Mouse (Mus musculus): ENCODE results near the gene Spock1. TPM values are rescaled to one million over a fixed set of nuclear protein-coding genes. Genes with fewer than 3 reads are reported as not detected.
"Not testable (repeated sequence)": the region's sequence is repeated elsewhere in the genome, so short reads cannot be mapped to it uniquely, and the experiment has no call there.

The Spock1 gene
- total RNA-seq, 2 experiments from 2014 or later: 0.47 to 0.52 TPM

DNA sequence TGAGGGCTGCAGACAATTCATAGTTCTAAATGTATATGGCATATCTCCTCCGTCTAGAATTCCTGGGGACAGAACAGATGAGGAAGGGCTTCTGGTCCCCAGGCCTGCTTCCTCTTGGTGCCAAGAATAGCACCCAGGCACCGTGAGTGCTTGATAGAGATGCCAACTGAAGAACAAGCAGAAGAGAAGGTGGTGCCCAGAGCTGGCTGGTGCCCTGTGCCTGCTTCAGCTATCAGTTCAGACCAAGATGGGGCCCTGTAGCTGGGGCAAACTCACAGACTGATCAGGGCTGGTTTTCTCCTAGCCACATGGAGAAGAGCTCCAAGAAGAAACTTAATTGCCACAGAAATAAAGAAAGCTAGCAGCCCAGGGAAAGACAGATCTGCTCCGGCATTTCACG, 385.8 kb downstream of the Spock1 start:
- no peak for DNase-seq (ENCODE audit: low spot score in 2 of 2)

DNA sequence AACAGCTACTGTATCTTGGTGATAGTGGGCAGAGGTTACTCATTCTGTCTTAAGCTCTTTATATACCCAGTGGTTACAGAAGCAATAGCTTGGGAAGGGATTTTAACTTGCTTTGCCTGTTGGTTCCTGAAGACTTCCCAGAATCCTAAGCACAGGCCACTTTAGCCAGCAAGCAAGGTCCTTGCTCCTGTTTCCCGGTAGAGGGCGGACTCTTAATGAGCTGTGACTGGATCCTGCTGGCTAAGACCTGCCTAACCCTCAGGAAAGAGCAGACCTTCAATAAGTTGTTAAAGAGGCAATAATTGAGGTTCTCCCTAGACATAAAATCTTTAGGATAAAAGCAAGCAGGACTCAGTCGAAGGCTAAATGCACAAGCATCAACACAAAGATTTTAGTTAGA, 387.0 kb downstream of the Spock1 start:
- DNase-seq (ENCODE audit: low spot score in 2 of 2): no peak

DNA sequence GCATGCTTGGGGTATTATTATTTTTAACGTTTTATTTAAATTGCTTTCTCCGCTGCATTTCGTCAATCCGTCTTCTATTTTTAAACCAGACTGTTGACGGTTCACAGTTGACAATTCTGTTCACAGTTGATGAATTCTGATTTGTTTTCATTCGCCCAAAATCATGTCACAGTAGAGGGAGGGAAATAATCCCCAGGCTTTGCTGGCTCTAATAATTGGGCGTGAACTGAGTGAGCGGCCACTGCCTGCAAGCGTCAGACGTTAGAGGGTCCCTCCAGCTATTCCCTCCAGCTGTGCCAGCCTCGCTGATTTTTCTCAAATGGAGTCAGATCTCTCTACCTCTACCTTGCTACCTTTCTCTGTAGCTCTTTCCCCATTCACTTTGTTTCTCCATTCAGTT, 388.3 kb downstream of the Spock1 start:
- no peak for DNase-seq (ENCODE audit: low spot score in 2 of 2)

DNA sequence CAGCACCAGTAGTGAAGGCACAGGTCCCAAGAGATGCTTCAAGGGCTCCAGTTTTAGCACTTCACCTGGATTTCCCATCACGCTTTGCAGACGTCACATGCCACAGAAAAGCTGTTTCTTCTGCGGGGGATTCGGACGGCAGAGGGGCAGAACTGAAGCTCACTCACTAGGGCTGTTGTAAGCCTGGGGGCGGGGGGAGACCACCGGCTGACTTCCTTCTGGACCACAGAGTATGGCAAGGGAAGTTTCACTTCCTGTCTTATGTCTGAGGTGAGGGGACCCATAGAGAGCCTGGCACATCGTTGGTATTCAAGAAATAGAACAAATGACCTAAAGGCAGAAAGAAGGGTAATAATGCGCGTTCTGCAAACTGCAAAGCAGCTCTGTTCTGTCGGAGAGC, 392.4 kb downstream of the Spock1 start:
- DNase-seq (ENCODE audit: low spot score in 2 of 2): no peak

DNA sequence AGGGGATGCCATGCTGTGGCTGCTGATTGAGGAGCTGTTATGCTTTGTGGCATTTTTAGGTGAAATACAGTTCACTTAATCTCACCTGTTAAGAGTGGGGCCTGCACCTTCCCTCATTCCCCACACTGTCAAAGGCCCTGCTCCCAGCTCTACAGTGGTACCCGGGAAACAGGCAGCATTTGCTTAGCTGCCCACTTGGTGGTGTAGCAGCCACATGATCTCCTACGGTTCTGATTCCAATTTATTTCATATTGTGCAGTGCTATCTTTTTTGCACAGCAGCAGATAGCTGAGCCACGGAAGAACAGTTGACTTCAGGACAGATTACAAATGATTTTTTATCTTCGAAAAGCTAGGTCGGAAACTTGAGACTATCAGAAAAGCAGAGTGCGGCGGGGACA, 406.6 kb downstream of the Spock1 start:
- DNase-seq (ENCODE audit: low spot score in 2 of 2): no peak

DNA sequence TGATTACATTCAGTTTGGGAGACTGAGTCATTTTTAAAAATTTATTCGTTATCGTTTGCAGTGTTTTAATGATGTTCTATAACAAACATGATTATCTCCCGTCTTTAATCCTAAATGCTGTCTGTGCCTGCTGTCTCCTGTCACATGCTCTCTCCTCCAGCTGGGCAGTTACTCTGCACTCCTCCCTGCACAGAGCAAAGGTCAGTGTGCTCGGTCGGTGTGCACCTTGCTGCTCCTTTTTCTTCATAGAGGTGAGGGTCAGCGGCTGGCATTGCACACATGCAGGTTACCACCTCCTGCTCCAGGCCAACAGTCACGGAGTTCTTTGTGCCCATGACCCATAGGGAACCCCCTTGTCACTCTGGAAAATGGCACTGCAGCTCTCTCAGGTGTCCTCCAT, 411.4 kb downstream of the Spock1 start:
- no peak for DNase-seq (ENCODE audit: low spot score in 2 of 2)

DNA sequence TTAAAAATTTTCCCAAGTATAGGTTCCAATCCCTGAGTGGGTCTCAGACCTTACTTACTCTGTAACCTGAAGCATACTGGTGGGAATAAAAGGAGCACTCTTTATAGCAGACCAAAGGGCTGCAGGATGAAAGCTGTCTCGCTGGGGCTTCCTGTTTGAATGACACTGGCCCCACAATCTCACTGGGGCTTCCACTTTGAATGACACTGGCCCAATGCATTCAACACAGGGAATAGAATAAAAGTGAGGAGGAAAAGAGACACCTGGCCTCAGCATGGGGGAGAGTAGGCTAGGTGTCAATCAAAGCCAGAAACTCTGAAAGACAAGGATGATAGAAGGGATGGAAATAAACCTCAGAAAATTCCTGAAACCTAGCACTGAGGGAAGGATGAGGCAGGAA, 413.3 kb downstream of the Spock1 start:
- DNase-seq (ENCODE audit: low spot score in 2 of 2): no peak

DNA sequence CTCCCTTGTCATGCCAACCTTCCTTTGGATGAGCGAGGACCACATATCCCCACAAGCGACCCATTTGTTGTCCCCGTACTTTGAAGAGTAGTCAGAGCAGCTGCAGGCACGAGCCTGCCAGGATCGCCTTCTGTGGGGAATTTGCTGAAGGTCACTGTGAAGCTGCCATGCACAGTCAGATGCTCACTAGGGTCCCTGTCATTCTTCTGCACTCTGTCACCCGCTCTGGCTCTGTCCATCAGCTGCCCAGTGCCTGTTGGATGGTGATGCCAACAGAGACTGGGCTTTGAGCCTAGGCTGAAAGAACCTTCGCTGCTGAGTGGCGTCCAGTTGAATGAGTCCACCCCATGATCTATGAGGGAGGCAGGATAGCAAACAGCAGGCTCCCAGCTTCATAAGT, 419.2 kb downstream of the Spock1 start:
- no peak for DNase-seq (ENCODE audit: low spot score in 2 of 2)

DNA sequence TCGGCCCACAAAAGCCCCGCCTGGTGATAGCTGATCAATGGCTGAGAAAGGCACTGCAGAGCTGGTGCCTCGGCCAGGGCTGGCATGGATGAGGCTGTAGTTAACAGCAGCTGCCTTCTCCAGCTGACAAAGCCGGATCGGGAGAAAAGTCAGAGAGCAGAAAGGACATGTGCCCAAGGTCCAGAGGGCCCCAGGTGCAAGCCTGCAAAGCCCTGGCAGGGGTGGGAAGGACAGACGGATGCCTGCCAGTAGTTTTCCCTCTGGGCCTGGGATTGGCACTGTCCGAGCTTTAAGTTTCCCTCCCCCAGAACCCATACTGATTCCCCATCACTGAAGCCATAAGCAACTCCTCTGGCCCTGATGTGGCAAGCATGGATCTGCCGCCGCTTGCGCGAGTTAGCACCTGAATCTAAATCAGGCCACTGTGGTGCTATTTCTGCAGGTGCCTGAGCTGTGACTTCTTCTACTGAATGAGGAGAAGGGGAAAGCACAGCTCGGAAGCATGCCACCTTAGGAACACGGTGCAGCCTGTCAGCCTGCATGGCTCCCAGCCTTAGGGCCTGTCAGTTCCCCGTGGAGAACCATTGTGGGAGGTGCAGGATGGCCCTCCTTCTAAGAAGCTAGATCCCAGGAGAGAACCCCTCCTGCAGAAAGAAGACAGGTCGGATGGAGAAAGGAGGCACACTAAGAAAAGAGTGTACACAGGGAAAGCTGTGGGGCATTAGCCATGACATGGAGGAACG, 423.5 kb downstream of the Spock1 start:
- DNase-seq (ENCODE audit: low spot score in 2 of 2): peak in 1 of 2 experiments; percentile 13

DNA sequence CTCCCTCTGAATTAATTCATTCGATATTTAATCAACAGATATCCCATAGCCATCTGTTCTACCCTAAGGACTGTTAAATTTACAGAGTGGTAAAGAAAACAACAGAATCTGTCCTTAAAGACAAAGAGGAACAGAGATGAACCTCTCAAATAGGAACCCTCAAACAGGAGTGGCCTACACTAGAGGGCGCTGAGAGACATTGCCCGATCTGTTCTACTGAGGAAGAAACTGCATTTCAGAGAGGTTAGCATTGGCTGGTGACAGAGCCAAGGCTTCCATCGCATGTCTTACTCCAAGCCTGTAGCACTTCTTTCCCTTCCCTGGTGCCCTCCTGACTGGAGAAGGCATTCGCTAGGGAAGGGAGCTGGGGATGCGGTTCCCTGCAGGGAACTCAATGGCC, 431.4 kb downstream of the Spock1 start:
- DNase-seq (ENCODE audit: low spot score in 2 of 2): no peak

DNA sequence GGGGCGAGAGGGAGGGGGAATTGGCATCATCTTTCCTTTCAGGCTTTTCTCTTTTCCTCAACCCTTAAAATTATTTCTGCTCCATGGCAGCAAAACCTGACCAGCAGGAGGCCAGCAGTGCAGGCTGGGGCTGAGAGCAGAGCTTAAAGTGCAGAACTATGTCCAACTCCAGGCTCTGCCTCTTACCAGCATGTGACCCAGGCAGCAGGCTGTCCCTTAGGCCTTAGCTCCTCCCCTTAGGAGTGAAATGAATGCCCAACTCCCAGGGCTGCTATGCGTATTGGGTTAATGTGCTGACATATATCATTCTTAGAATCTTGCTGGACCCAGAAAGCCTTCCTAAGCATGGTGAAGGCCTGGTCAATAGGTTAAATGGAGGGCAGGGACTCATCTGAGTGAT, 434.1 kb downstream of the Spock1 start:
- DNase-seq (ENCODE audit: low spot score in 2 of 2): no peak

DNA sequence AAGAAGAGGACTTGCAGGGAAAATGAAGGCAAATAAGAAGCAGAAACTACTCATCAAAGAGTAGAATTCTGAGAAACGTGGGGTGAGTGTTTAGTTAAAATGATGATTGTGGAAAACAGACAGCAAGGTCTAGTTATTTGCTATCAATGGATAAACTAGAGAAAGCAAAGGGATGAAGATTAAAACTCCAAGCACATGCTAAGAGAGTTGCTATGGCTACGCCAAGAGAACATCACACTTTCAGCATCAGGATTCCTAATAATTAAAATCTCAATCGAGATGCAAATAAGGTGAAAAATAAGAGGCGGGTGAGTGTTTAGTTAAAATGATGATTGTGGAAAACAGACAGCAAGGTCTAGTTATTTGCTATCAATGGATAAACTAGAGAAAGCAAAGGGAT, 437.2 kb downstream of the Spock1 start:
- not testable (repeated sequence) for DNase-seq (ENCODE audit: low spot score in 2 of 2)

DNA sequence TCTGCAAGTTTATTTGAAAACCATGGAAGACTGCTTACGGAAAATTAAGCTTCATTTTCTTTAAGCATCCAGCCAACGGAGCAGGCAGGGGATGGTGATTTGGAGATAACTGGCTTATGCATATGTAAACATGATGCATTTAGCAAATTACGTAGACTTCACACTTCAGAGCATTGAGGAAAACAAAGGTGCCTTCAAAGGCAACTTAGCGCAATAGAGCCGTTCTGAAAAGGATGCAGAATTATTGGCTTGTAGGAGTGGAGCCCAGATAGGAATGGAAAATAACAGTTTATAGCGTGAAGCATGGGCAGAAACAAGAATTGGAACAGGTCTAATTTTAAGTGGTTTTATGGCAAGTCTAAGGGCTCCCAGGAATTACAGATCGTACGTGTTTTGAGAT, 448.2 kb downstream of the Spock1 start:
- DNase-seq (ENCODE audit: low spot score in 2 of 2): no peak

DNA sequence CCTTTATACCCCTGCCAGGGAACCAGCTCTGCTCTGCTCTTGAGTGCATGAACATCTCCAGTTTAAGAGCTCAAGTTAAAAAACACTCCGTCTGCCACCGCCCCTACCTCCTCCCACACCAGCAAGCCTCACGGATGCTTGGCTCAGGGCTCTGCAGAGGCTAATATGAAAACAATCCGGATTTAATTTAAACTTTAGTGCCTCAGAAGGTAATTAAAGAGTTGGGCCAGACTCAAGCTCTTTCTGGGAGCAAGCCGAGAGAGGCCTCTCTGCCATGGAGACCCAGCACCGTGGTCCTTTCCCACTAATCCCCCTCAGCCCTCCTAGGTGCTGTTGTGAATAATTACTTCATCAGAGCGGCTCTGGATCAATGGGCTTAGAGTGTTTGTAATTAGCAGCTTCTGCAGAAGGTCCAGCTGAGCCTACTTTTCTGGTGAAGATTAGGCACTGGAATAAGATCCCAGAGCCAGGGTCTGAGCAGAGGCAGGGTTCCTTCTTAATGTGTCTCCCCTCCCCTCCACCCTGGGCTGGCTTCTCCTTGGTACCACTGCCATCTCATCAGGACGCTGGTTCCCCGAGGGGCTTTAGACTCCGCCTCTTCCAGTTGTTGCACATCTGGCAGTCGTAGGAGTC, 457.8 kb downstream of the Spock1 start:
- no peak for DNase-seq (ENCODE audit: low spot score in 2 of 2)

DNA sequence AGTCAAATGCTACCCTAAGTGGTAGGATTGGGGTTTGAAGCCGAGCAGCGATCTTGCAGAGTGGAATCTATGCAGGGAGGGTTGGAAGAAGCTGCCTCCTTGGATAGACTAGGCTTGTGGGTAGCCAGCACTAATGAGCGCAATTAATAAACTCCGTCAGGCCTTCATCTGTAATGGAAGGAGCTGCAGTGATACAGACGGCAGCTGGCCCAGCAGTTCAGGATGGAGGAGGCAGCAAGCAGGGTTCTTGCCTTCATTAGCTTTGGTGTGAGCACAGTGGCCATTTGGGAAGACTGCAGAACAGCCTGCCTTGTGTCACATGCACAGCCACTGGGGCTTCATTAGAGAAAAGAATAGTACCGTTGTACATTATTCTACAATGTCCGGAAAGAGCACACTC, 459.2 kb downstream of the Spock1 start:
- DNase-seq (ENCODE audit: low spot score in 2 of 2): no peak

DNA sequence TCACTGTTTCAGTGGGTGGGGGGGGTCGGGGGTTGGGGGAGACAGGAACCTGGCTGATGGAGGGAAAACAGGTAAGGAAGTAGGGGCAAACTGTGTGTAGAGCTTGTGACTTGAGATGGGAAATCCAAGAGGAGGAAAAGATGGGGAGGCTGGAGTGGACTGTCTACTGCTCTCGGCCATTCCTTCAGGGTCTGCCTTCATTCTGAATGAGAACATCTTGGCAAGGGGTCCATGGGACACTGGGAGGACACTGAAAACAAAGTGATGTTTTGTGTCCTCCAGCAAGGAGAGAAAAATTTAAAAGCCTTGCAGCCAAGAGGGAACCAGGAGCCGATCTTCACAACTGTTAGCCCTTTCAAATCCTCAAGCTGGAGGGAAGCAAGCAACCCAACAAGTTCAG, 463.2 kb downstream of the Spock1 start:
- no peak for DNase-seq (ENCODE audit: low spot score in 2 of 2)

DNA sequence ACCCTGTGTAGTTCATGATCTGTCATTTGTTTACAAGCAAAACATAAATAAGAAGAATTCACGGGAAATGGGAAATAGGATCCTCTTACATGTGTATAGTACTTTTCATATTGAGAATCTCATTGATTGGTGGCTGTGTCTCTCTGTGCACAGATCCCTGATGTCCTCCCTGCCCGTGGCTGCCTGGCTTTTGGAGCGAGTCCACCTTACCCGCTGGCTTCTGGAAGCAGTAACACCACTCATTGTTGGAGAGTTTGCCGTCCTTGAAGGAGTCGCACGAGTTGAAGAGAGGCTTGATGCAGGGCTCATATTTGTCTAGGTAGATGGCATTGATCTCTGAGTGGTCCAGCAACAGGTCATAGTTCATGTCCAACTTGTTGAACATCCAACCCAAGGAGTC, 468.0 kb downstream of the Spock1 start:
- no peak for DNase-seq (ENCODE audit: low spot score in 2 of 2)

DNA sequence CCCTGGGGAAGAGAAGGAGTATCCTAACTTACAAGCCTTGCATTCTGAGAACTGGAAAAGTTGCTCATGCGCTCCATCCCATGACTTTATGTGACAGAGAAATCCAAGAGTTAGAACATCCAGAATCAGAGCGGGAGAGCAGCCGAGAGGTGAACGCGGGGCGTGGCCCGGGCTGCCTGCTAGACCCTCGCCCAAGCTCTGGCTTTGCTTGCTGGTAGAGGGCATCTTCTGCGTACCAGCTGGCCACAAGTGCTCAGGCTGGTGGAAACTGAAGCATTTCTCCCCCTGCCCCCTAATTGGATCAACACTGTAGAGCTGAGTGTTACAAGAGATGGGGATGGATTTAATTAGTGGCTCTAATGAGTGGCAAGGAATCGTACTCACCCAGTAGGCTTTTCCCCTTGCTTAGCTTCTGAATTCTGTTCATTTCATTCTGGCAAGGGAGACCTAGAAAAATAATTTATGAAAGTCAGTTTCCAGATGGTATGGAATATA, 472.4 kb downstream of the Spock1 start:
- no peak for DNase-seq (ENCODE audit: low spot score in 2 of 2)

DNA sequence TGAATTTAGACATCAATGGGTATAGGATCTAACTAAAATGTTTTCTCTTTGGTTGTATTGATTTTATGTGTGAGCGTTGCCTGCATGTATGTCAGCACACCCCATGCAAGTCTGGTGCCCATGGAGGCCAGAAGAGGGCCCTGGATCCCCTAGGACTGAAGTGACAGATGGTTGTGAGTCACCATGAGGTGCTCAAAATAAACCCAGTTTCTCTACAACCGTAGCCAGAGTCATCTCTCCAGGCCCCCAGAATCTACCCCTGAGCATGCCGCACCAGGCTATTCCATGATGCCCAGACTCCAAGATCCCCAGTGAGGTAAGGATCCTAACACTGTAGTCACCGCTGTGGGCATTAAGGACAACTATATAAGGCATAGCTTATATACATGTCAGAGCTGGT, 474.3 kb downstream of the Spock1 start:
- DNase-seq (ENCODE audit: low spot score in 2 of 2): no peak

DNA sequence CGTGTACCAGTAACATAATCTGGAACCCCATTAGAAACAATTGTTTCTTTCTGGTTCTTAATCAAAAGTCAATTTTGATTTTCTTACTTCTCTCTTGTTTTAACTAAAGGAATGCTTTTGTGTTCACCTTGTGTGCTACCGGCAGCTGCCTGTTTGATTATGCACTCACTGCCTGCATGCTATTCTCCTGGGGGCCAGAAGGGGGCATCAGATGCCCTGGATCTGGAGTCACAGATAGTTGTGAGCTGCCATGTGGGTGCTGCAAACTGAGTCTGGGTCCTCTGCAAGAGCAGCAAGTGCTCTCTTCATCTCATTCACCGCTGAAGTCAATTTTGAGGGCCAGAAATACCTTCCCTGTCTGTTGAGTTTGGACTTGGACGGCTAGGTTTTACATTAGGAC, 476.3 kb downstream of the Spock1 start:
- DNase-seq (ENCODE audit: low spot score in 2 of 2): no peak

DNA sequence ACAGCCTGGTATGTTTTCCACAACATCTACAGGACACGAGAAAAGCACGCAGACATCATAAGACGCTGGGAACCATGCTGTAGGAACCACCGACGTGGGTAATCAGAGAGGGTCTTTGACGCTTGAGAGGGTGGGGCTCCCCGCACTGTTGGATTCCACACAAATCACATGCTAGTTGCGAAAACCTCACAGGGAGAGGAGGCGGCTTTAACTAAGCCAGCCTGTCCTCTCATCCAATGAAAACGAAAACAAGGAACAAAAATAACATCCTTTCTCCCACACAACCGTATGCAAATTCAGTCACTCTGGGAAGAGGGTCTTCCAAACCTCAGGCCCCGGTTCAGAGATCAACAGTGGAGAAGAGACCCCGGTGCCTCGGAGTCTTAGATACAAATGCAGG, 479.3 kb downstream of the Spock1 start:
- DNase-seq (ENCODE audit: low spot score in 2 of 2): no peak

DNA sequence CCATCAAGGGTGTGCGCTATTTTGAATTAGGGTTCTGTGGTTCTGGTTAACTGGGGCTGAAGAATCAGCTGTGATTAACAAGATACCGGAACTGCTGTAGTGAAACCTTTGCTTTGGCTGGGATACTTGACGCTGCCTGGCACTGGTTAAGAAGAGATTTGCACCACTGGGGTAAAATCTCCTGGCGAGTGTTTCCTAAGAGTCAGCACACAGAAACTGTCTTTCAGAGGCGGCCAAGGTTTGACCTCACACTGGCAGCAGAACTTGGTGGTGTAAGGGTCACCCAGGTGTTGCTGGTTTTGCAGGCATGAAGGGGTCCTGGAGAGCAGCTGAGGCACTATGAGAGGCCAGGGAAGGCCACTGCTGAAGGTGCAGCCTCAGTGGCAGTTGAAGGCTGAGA, 489.4 kb downstream of the Spock1 start:
- no peak for DNase-seq (ENCODE audit: low spot score in 2 of 2)

DNA sequence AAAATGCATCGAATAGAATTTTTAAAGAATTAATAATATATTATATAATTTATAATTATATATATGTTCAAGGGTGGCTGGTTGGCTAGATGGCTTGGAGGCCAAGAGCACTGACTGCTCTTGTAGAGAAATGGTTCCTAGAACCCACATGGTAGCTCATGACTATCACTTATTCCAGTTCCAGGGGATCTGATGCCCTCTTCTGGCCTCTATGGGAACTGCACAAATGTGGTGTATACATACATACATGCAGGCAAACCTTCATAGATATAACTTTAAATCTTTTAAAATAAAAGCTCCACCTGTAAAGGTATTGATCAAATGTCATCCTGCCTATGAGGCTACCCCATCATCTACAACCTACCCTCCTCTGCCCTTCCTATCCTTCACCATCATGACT, 493.4 kb downstream of the Spock1 start:
- DNase-seq (ENCODE audit: low spot score in 2 of 2): no peak

All from gastrocnemius, postnatal 4 days (tissue).